Mouse (Mus musculus) lung, postnatal 0 days (tissue): ENCODE measurements around the gene Cyb5d2.

Experiments
- CTCF ChIP-seq: IDR thresholded peaks from 2 replicates; pipeline ENCODE4 v1.5.1; 2016; ENCODE audit warnings: antibody characterized with exemption, mild to moderate bottlenecking
- EP300 ChIP-seq: IDR thresholded peaks from 2 replicates; pipeline ENCODE4 v1.6.1; 2016; ENCODE audit warnings: antibody characterized with exemption, mild to moderate bottlenecking, control low read depth

GRCm38 (mm10) chr11:72771461-72771860, 24.5 kb downstream of the Cyb5d2 start:
- TF ChIP-seq EP300 (no peak), CTCF (no peak)
